Mouse (Mus musculus): ENCODE measurements around the gene Usp49. TPM values are rescaled to one million over a fixed set of nuclear protein-coding genes. Genes with fewer than 3 reads are reported as not detected.

Gene Usp49
- polyA plus RNA-seq, 1 experiment, result 4.6 TPM

DNA sequence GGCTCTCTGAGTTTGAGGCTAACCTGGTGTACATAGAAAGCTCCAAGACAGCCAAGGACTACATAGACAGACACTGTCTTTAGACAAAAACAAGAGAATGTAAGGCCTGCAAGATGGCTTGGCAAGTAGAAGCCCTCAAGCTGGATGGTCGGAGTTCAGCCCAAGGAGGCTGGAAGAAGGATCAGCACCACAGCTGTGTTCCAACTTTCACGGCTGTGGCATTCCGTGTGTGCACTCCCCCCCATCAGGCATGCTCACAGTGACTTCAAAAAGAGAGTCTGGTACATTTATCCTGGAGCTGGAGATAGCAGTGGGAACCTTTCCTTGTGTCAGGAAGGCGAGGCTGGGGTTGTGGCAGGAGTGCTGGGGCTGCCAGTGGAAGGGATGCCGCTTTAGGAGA lies 4.5 kb upstream of the Usp49 start:
- H3K4me1 ChIP-seq (ENCODE audit: control insufficient read depth, insufficient read depth, insufficient read length), result no peaks in the 10 kb centered on the region; the same call in 1 of the 2 replicates
- TF ChIP-seq POLR2A (IDR thresholded peaks at IDR 0.05; ENCODE audit: low read depth, low read length), result no peak
- no peak for TF ChIP-seq CTCF (IDR thresholded peaks at IDR 0.05; ENCODE audit: extremely low read depth, insufficient read depth, insufficient read length, insufficient replicate concordance)
- H3K36me3 ChIP-seq (ENCODE audit: control insufficient read depth, insufficient read depth, low read length), result peaks cover 10% of the 10 kb centered on the region
- DNase-seq (ENCODE audit: low read depth in 1 of 2, low spot score in 2 of 2), result no peak
- H3K4me3 ChIP-seq (ENCODE audit: extremely low read depth, insufficient read depth, insufficient read length), result no peak overlapping the region
- no peak overlapping the region for H3K27ac ChIP-seq (ENCODE audit: insufficient read depth, low read length)
- 96% methylated on average over 5 of the region's 5 CpGs for WGBS
- H3K27me3 ChIP-seq (ENCODE audit: control insufficient read depth, insufficient read depth, low read length), result no peaks in the 10 kb centered on the region

DNA sequence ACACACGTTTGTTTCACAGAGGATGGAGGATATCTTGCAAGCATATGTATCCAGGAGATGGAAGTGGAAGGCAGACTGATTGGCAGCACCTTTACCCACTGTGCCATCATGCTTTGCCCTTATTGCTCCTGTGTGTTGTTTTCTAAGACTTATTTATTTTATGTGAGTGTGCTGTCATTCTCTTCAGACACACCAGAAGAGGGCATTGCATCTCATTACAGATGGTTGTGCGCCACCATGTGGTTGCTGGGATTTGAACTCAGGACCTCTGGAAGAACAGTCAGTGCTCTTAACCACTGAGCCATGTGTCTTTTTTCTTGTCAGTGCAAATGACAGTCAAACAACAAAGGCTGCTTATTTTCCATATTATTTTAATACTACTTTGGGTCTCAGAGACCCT lies 2.7 kb upstream of the Usp49 start:
- Histone ChIP-seq H3K27ac (ENCODE audit: insufficient read depth, low read length) (no peak overlapping the region), H3K4me1 (ENCODE audit: control insufficient read depth, insufficient read depth, insufficient read length) (no peaks in the 10 kb centered on the region; the same call in 1 of the 2 replicates), H3K27me3 (ENCODE audit: control insufficient read depth, insufficient read depth, low read length) (no peaks in the 10 kb centered on the region), H3K36me3 (ENCODE audit: control insufficient read depth, insufficient read depth, low read length) (peaks cover 10% of the 10 kb centered on the region), H3K4me3 (ENCODE audit: extremely low read depth, insufficient read depth, insufficient read length) (no peak overlapping the region)
- WGBS, result 92% methylated on average over 2 of the region's 2 CpGs
- TF ChIP-seq CTCF (IDR thresholded peaks at IDR 0.05; ENCODE audit: extremely low read depth, insufficient read depth, insufficient read length, insufficient replicate concordance) (no peak), POLR2A (IDR thresholded peaks at IDR 0.05; ENCODE audit: low read depth, low read length) (no peak)
- no peak for DNase-seq (ENCODE audit: low read depth in 1 of 2, low spot score in 2 of 2)

DNA sequence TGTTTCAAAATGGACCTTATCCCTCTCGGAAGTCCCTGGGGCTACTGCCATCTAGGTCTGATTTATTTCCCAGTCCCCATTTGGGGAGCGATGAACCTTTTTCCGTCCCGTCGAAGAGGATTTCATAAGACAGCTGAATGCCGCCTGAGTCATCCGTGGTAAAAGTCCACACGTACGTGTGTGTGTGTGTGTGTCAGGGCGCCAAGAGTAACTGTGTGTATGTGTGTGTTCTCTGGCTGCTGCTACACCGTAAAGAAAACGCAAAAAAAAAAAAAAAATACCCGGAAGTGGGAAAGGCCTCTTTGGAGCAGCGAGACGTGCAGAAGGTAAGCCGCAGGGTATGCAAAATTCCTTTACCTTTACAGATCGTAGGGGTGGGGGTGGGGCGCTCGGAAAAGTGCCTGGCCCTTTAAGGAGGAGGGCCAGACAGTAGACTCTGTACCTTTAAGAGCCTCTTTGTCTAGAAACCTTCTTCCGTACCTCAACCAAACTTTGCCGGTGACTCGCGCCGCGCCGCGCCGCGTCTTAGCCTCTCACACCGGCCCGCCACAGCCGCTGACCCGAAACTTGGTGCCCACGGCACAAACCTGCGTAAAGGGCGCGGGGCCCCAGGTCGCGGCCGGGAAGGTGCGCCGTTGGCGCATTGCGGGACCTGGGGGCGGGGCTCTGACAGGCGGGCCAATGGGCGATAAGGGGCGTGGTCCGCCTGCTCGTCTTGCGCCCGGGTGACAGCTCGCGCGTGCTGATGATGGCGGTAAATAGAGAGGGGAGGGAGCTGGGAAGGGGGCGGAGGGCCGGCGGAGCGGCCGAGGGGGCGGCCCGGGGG lies 1.4 kb upstream of the Usp49 start:
- peak; percentile 84 to 92 for DNase-seq (ENCODE audit: low read depth in 1 of 2, low spot score in 2 of 2)
- H3K27me3 ChIP-seq (ENCODE audit: control insufficient read depth, insufficient read depth, low read length), result no peaks in the 10 kb centered on the region
- H3K4me3 ChIP-seq (ENCODE audit: extremely low read depth, insufficient read depth, insufficient read length), result peak overlapping the region; percentile 86
- under 1% methylated on average over 62 of the region's 63 CpGs for WGBS
- TF ChIP-seq CTCF (IDR thresholded peaks at IDR 0.05; ENCODE audit: extremely low read depth, insufficient read depth, insufficient read length, insufficient replicate concordance) (no peak), POLR2A (IDR thresholded peaks at IDR 0.05; ENCODE audit: low read depth, low read length) (no peak)
- H3K36me3 ChIP-seq (ENCODE audit: control insufficient read depth, insufficient read depth, low read length), result peaks cover under 1% of the 10 kb centered on the region; the same call in 1 of the 2 replicates
- H3K4me1 ChIP-seq (ENCODE audit: control insufficient read depth, insufficient read depth, insufficient read length), result no peaks in the 10 kb centered on the region; the same call in 1 of the 2 replicates
- peak overlapping the region; percentile 93 for H3K27ac ChIP-seq (ENCODE audit: insufficient read depth, low read length)

DNA sequence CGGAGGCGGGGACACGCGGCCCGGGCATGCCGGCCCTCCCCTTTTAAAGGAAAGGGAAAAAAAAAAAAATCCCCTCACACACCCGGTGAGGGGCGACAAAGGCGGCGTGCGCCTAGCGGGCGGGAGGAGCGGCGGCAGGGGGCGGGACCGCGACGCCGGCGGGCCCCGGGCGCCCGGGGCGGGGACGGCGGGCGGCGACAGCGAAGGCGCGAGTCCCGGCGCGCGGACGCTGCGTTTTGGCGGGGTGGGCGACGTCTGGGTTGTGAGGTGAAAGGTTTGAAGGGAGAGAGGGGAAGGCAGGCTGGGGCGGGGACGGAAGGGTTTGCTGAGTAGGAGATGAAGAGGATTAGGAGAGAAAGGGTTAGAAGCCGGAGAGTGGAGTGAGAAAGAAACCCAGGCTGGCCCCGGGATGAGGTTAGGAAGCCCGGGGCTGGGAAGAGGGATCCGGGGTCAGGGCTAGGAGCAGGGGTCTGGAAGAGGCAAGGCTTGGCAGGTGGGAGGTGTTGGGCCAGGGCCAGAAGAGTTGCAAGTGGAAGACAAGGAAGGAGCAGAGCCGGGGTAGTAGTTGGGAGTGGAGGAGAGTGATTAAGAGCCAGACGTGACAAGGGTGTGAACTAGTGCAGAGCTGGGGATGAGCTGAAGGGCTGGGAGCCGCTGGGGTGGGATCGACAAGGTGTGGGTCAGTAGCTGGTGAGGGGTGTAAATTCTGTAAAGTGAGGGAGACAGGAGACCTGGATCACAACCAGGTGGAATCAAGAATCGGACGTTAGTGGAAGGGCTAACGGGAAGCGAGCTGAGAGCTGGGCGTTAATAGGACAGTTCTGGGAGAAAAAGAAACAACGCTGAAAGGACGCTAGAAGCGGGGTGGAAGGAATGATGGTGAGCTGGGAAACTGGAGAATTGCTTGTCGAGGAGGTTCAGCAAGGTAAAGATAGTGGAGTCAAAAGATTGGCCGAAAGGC lies 493 bp upstream of the Usp49 start:
- TF ChIP-seq CTCF (IDR thresholded peaks at IDR 0.05; ENCODE audit: extremely low read depth, insufficient read depth, insufficient read length, insufficient replicate concordance) (no peak), POLR2A (IDR thresholded peaks at IDR 0.05; ENCODE audit: low read depth, low read length) (no peak)
- H3K4me3 ChIP-seq (ENCODE audit: extremely low read depth, insufficient read depth, insufficient read length), result peak overlapping the region; percentile 86
- H3K4me1 ChIP-seq (ENCODE audit: control insufficient read depth, insufficient read depth, insufficient read length), result no peaks in the 10 kb centered on the region; the same call in 1 of the 2 replicates
- no peaks in the 10 kb centered on the region for H3K27me3 ChIP-seq (ENCODE audit: control insufficient read depth, insufficient read depth, low read length)
- 1% methylated on average over 59 of the region's 61 CpGs for WGBS
- no peak for DNase-seq (ENCODE audit: low read depth in 1 of 2, low spot score in 2 of 2)
- peak overlapping the region; percentile 13; the same call in 1 of the 2 replicates for H3K27ac ChIP-seq (ENCODE audit: insufficient read depth, low read length)
- H3K36me3 ChIP-seq (ENCODE audit: control insufficient read depth, insufficient read depth, low read length), result no peaks in the 10 kb centered on the region; the same call in 1 of the 2 replicates

DNA sequence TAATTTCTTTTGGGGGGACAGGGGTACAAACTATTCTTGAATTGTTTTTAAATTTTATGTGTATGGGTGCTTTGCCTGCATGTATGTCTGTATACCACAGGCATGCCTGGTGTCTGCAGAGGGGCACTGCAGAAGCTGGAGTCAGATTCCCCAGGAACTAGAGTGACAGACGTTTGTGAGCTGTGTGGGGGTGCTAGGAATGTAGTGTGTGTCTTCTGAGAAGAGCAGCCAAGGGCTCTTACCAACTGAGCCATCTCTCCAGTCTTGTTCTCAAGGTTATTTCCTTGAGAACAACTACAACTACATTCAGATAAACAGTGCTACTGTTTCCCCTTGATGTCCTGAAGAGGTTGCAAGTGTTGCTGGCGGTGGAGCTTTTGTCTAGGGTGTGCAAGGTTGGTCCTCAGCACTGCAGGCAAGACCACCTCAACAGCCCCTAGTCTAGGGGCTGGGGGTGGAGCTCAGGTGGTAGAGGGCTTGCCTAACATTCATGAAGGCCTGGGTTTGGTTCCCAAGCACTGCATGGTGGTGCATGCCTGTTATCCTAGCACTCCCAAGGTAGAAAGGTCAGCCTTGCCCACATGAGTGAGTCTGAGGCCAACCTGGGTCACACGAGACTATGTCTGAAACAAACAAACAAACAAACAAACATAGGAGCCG lies 1.8 kb downstream of the Usp49 start:
- no peaks in the 10 kb centered on the region for H3K27me3 ChIP-seq (ENCODE audit: control insufficient read depth, insufficient read depth, low read length)
- TF ChIP-seq CTCF (IDR thresholded peaks at IDR 0.05; ENCODE audit: extremely low read depth, insufficient read depth, insufficient read length, insufficient replicate concordance), result no peak

More for the DNA sequence above, 1.8 kb downstream of the Usp49 start:
- no peak overlapping the region for H3K4me3 ChIP-seq (ENCODE audit: extremely low read depth, insufficient read depth, insufficient read length)
- DNase-seq (ENCODE audit: low read depth in 1 of 2, low spot score in 2 of 2), result no peak
- H3K27ac ChIP-seq (ENCODE audit: insufficient read depth, low read length), result no peak overlapping the region
- peaks cover 2% of the 10 kb centered on the region; the same call in 1 of the 2 replicates for H3K36me3 ChIP-seq (ENCODE audit: control insufficient read depth, insufficient read depth, low read length)
- H3K4me1 ChIP-seq (ENCODE audit: control insufficient read depth, insufficient read depth, insufficient read length), result no peaks in the 10 kb centered on the region; the same call in 1 of the 2 replicates
- WGBS, result 80% methylated on average over 4 of the region's 4 CpGs

Data from spleen, adult 2 months (tissue).